Mouse (Mus musculus) left cerebral cortex, postnatal 25 days (tissue): Measurements from ENCODE around the gene Taok3. TPM values are rescaled to one million over a fixed set of nuclear protein-coding genes. Genes with fewer than 3 reads are reported as not detected.

Source experiments
- DNase-seq, 2 experiments: peaks; one replicate each; pipeline ENCODE4 v3.0.0; 2022; ENCODE audit warnings: low spot score in 2 of 2, mixed read lengths in 1 of 2
- intact Hi-C: fragments of 180-260 bp; cut with DNase I; formaldehyde crosslinking; loops from one replicate; pipeline ENCODE4 v1.15.1; 2025
- total RNA-seq, 2 experiments: library from RNA; stranded (reverse); gene quantifications; 2 replicates each; pipeline ENCODE4 v1.2.3; 2021

The Taok3 gene
- total RNA-seq, 2 experiments from 2014 or later = 55.2 to 59.8 TPM

DNA sequence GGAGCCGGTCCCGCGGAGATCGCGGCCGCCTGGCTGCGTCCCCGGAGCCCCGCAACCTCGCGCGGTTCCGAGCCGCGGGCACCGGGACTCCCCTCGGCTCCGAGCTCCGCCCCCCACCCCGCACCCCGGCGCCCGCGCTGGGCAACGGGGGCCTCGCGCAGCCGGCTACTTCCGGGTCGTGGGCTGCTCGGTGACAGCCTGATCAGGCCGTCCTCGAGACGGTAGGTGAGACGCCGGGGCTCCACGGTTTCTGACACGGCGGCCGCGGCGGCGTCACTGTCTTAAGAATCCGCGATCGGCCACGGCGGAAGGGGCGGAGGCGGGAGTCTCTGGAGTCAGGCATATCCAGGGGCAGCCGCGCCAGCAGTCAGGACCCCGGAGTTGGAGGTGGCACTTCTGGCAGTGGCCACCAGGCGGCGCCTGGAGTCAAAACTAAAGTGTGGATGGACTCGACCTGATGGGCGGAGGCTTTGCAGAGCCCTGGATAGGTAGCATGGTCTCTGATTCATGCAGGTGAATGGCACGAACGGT lies 4.0 kb upstream of the Taok3 start, which contains the start of gene Suds3:
Suds3 (minus strand) TSS at position 278 of the 531 bp plus-strand sequence.
- DNase-seq = peak; percentile 98 to 99
- intact Hi-C loops = loop anchor here (1.0 to 10.0 kb wide), 5 partner anchors 28 to 379 kb away; partner anchors contain the start of gene Pebp1

DNA sequence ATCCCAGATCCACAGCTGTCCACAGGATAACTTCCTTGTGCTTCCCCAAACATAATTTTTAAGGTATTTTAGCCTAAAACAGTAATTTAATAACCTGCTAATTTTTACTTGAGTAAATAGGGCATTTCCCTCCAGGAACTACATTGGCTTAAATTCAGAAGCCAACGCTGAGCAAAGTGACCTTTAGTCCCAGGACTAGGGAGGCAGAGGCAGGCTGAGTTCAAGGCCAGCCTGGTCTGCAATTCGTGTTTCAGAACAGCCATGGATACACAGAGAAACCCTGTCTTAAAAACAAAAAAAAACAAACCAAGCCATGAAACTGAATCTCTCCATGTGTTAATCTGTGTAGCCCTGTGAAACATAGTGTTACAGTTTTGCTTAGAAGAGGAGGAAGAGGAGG lies 3.3 kb upstream of the Taok3 start:
- intact Hi-C loops = loop anchor here (1.0 to 10.0 kb wide), 5 partner anchors 28 to 378 kb away; partner anchors contain the start of gene Pebp1
- DNase-seq = no peak

DNA sequence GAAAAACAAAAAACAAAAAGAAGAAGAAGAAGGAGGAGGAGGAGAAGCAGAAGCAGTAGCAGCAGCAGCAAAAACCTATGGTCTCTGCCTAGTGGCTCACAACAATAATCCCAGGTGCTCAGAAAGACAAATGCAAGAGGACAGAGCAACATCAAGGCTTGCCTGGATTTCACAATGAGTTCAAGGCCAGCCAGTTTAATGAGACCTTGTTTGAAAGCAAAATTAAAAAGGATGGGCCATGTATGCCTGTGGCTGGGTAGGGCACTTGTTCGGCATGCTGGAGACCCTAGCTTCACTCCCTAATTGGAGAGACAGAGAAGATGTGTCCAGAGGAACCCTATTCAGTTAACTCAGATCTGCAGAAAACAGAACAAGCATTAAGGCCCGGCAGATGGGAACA lies 2.7 kb upstream of the Taok3 start:
- no peak for DNase-seq
- intact Hi-C loops = loop anchor here (2.0 to 10.0 kb wide), 4 partner anchors 124 to 378 kb away; partner anchors contain the start of gene Pebp1

DNA sequence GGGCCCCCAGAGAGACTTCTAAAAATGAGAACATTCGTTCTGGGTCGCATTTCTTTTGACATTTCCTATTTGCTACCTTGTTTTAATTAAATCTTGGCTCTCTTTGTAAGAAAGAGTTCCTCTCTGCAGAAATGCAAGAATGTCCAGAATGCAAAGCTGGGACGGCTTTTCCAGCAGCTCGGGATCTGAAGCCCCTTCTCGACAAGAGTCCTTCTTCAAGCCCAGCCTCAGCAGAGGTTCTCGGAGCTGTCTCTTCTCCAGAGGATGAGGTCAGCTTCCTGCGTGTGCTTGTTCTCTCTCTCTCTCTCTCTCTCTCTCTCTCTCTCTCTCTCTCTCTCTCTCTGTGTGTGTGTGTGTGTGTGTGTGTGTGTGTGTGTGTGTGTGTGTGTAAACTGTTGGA lies 2.2 kb upstream of the Taok3 start:
- no peak for DNase-seq
- intact Hi-C loops = loop anchor here (2.0 to 10.0 kb wide), 4 partner anchors 123 to 377 kb away; partner anchors contain the start of gene Pebp1

DNA sequence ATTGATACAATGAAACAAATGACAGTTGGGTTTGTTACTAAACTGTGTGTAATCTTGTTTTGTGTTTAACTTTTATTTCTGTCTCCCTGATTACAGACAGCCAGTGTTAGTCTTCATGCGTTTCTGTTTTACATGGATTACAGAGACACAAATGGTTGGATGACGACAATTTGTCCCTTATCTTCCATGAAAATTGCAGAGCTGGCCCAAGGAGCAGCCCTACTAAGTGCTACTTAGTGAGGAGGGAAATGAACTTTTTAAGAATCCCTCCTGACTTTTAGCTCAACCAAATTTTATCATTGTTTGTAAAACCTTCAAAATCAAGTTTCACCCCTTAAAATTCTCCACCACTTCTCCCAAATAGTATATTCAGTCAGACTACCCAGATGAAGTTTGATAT lies 1.7 kb upstream of the Taok3 start:
- intact Hi-C loops = loop anchor here (5.0 to 10.0 kb wide), 3 partner anchors 169 to 377 kb away; partner anchors contain the start of gene Pebp1

DNA sequence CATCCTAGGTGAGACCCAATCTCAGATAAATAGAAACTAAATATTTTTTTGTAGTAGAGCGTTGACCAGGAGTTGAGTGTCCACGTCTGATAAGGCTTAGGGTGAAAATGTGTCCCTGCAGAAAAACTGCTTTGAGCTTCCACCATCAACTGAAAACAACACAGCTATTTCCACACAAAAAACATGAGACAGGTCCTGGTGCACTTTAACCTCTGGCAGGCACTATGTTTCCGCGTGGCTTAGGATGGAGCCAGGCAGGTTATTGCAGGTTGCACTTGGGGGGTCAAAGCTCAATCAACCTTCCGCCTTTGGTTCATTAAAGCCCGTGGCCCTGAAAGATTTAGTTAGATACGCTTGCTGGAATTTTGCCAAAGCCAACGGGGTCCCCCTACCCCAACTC lies 1.1 kb upstream of the Taok3 start:
- intact Hi-C loops = loop anchor here (5.0 to 10.0 kb wide), 3 partner anchors 168 to 376 kb away; partner anchors contain the start of gene Pebp1
- DNase-seq = no peak

More for the DNA sequence above, 1.7 kb upstream of the Taok3 start:
- DNase-seq = no peak

DNA sequence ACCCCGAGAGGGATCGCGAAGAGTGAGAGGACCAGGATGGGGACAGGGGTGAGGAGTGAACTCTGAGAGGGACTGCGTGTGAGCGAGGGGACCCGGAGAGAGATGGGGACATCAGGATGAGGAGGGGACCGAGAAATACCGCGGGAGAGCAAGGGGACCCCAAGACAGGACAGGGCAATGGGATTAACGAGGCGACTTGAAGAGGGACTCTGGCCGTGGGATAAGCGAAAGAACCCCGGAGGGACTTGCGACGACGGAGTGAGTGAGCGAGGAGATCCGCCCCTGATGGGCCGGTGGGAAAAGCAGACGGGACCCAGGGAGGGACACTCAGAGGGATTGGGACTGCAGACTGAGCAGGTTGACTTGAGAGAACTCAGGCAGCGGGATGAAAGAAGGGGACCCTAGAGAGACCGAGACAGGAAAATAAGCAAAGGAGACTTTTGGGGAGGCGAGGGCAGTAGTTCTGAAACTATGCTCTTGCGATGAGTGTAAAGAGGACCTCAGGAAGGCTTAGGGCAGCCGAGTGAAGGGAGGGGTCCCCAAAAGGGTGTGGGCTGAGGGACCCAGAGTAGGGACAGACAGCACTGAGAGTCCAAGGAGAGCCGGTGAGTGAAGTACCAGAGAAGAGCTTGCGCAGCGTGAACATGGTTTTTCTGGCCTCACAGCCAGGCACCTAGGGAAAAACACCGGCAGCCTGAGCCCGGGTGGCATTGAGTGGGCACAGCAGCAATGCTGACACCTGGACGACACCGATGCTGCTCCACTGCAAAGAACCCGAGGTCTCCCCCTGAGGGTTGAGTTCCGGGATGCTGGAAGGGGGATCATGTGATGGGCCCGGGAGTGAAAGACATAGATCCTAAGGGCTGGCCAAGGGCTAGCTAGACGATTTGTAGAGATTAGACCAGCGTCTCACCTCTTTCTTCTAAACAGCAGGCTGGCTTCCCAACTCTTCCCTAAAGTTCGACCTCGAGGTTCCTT lies 849 bp downstream of the Taok3 start:
- no peak for DNase-seq
- intact Hi-C loops = loop anchor here (5.0 kb wide), 1 partner anchor 62 kb away; no protein-coding TSS in a partner anchor

DNA sequence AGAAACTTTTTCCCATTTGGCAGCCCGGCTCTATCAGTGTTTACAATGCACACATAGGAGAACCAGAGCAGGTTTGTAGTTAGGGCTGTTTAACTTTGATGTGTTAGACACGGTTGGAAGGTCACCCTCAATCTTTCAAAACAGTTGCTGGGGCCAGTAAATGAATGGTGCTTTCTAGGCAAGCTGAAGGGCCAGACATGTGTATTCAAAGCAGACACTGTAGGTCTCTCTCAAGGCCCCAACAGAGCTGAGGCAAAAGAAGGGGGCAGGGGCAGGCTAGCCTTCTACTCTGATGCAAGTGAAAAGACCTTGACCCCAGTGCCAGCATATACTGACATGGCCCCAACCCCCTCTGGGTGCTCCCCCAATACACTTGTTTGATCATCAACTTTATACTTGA lies 1.7 kb downstream of the Taok3 start:
- intact Hi-C loops = loop anchor here (5.0 kb wide), 1 partner anchor 61 kb away; no protein-coding TSS in a partner anchor
- no peak for DNase-seq

DNA sequence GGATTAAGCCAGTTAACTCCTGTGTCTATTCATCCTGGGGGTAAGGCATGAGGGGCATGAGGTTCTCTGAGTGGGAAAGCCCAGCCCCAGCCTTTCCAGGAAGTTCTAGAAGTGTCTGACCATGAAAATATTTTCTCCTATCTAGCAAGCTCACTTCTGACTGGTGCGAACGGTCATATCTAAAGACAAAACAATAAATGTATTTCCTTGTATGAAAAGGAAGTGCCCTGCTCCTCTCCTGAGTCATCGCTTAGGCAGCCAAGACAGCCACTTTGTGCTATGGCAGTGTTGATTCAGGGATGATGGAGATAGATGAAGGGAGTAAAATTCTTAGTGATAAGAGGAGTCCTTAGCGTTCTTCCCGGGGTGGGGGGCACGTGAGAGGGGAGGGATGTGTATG lies 3.2 kb downstream of the Taok3 start:
- DNase-seq = no peak
- intact Hi-C loops = loop anchor here (5.0 kb wide), 1 partner anchor 59 kb away; no protein-coding TSS in a partner anchor

DNA sequence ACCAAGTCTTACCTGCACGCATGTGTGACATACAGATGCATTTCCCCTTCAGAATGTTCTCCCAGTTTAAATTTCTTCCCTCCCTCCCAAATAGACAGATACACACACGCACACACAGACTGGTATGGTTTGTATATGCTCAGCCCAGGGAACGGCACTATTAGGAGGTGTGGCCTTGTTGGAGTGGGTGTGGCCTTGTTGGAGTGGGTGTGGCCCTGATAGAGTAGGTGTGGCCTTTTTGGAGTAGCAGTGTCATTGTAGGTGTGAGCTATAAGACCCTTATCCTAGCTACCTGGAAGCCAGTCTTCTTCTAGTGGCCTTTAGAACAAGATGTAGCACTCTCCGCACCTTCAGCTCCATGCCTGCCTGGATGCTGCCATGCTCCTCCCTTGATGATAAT lies 3.9 kb downstream of the Taok3 start:
- intact Hi-C loops = loop anchor here (5.0 kb wide), 1 partner anchor 58 kb away; no protein-coding TSS in a partner anchor
- DNase-seq = no peak

DNA sequence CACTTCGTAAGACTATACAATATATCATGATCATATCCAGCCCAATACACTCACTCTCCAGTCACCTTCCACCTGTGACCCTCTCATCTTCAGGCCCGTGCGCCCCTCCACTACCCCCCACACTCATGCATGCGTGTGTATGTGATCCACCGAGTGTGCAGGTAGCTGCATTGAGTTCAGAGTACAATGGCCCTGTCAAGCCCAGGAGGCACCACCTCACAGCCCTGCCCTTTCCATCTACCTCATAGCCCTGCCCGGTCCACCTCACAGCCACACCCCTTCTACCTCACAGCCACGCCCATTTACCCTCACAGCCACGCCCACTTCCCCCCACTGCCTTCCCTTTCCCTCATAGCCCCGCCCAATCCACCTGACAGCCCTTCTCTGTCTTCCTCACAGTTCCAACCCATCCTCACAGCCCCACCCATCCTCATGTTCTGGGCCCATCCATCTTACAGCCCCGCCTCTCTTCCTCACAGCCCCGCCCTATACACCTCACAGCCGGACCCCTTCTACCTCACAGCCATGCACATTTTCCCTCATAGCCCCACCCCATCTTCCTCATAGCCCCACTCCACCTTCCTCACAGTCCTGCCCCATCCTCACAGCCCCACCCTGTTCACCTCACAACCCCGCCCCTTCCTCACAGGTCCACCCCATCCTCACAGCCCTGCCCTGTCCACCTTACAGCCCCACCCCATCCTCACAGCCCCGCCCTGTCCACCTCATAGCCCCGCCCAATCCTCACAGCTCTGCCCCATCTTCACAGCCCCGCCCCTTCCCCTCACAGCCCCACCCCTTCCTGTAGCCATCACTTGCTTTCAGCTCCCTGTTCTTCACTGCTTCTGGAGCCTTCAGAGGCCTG lies 5.8 kb downstream of the Taok3 start:
- intact Hi-C loops = no loop called here

DNA sequence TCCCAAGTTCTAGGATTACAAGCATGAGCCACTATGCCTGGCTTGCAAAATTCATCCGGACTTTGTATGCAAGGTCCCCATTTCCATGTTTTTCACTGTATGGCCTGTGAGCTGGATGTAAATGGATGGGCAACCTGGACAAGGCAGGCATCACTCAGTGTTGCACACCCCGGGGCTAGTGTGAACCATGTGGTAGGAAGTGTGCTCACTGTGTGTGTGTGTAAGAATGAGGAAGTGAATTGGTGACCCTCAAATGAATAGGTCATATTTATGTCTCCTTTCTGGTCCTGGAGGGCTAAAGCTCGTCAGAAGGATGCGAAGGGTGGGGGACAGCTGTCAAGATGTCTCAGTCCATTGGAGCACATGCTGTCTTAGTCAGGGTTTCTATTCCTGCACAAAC lies 7.1 kb downstream of the Taok3 start:
- no peak for DNase-seq
- intact Hi-C loops = no loop called here

More for the DNA sequence above, 5.8 kb downstream of the Taok3 start:
- no peak for DNase-seq

DNA sequence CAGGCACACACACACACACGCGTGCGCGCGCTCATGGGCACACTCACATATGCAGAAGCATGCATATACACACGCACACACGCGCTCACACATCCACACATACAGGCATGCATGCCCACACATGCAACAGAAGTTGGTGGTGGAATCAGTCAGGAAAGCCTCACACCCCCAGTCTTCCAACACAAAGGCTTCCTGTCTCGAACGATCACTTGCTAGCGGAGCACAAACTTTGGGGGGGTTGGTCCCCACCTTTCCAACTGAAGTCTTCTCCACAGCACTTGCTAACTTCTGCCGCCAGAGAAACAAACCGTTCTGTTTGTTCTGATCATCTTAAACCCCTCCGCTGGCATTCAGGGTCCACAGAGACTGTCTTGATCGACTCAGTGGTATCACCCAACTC lies 10.8 kb downstream of the Taok3 start:
- no peak for DNase-seq

DNA sequence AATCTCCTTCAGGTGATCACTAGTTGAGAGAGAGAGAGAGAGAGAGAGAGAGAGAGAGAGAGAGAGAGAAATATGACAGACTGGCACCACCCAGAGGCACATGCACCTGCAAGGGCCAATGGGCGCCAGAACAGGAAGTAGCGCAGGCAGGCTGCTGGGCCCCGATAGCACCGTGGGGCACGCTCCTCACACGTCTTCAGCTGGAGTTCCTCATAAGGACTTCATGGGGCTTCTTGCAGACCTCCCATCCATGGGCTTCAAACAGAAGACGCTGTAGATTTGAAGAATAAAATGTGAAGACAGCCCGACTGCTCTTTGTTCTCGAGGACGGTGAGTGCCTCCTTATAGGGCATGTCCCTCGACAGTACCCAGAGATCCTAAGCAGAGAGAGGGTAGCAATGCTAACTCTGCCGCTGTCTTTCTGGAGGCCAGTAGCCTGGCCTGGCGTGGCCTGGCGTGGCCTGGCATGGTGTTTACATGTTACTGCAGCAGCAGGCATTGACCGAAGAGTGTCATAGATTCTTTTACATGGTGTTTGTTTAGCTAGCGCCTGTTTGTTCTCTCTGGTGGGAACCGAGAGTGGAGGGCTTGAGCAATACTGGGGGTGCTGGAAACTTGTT lies 13.6 kb downstream of the Taok3 start:
- DNase-seq = no peak
- intact Hi-C loops = no loop called here

More for the DNA sequence above, 10.8 kb downstream of the Taok3 start:
- intact Hi-C loops = no loop called here

DNA sequence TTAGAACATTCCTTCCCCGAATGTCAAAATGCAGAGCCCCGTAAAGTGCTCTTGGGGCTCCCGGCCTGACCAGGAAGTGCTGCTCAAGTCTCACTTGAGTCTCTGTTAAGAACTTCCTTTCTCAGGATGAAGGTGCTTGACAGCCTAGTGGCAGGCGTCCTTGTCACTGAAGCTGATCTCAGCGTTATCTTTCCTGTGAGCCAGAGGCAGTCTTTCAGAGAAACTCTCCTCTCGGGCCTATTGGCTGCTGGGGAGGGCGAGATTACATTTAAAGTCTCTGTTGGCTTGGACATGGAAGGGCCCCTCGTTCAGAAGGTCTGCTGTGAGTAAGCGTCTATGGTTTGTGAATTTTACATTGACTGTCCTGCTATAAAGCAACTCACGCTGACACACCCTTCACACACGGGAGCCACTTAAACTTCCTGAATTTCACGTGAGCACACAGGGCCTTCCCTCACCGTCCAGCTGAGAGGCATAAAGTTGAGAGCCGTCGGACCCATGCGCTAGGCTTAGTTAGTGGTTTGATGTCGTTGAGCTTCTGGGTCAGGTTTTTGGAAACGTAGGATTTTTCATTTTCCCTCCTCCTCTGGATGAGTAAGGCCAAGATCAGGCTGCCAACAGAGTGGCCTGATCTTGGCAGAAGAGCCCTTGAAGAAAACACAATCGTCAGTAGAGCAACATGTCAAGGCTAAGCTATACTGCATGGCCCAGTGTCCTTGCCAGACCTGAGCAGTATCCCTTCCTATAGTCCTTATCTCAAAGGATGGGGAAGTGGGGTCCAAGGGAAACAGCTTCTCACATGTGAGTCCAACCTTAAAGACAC lies 14.3 kb downstream of the Taok3 start:
- DNase-seq = no peak
- intact Hi-C loops = no loop called here

DNA sequence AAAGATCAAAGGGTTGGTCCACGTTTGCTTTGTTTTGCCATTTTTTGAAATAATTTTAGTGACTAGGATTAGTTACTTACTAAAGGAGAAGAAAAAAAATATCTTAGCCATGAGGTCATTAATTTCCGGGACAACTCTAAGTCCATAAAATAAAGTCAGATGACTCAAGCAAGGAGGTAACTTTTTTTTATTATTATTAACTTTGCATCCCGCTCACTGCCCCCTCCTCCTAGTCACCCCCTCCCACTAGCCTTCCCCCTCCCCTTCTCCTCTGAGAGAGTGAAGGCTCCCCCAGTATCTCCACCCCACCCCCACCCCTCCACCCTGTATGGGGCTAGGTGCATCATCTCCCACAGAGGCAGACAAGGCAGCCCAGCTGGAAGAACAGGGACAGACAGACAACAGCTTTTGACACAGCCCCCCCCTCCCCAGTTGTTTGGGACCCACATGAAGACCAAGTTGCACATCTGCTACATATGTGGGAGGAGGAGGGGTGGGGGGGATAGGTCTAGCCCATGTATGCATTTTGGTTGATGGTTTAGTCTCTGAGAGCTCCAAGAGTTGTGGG lies 15.0 kb downstream of the Taok3 start:
- intact Hi-C loops = no loop called here
- DNase-seq = no peak

DNA sequence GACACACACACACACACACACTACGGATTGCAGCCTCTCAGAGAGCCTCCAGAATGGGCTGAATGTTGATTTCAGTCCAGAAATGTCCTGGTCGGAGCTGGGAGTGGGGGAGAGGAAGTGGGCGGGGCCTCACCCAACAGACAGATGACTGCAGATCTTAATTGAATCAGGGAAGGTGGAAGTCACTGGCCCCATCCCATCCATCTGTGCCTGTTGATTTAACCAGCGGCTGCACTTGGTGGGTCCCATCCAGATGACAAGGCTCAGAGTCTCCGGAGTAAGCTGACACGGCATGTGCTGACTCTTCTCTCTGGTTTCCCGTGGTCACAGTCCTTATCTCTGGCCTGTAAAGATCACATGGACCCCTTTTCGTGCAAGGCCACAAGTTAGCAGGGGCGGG lies 15.9 kb downstream of the Taok3 start:
- intact Hi-C loops = no loop called here
- DNase-seq = no peak

DNA sequence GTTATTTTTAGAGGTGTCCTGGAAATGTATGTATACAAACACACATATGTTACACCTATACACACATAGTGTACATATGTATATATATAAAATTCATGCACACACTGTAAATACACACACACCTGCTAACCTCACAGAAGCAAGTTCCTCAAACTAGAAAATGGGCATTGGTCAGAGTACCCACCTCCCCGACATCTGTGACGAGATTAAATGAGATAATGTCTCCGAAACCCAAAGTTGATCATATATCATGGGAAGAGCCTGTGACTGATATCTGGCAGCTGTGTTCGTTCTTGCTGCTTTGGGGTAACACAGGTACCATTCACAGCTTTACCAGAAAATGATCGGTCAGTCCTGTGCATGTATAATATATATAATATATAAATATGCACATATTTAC lies 16.6 kb downstream of the Taok3 start:
- intact Hi-C loops = no loop called here
- no peak for DNase-seq
